Mouse (Mus musculus) lung, postnatal 25 days (tissue): Measurements from ENCODE around the gene Pex5.

ENCODE experiments used
- DNase-seq: peaks from one replicate; pipeline ENCODE4 v3.0.0; 2022; ENCODE audit warnings: low spot score

Gene Pex5

DNA sequence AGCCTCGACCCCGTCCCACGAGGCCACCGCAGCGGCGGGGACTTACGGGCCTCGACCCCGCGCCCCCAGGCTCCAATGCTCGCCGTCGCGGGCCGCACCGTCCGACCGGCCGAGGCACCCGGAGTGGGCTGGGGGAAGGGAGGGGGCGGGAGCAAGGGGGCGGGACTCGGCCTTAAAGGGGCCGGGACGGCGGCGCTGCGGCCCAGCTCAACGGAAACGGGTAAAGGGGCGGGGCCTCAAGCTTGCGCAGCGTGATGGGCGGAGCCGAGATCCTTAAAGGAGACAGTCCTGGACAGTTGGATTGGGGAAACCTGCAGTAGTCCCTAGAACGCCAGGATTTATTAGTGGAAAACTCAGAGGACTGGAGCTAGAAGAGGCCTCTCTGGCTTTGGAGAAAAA is at the start of gene Pex5:
Gene Pex5, minus strand, starts transcription at position 141 of the 399 bp plus-strand sequence.
- peak; percentile 97 for DNase-seq

DNA sequence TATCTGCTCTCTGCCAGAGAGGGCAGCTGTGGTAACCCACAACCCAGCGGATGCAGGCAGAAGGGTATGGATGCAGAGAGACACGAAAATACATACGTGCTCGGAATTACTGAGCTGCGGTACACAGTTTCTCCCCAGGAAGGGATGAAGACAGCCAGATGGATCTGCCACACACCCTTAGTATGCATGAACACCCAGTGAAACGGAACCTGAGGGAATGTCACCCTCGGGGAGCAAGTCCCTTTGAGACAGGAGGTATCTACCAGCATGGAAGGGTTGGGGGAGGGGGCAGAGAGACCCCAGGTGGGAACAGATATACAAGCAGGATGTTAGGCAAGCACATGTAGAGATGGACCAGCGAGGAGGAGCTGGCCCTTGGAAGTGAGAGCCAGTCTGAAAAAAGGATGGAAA is 49.0 kb upstream of the Pex5 start:
- no peak for DNase-seq

DNA sequence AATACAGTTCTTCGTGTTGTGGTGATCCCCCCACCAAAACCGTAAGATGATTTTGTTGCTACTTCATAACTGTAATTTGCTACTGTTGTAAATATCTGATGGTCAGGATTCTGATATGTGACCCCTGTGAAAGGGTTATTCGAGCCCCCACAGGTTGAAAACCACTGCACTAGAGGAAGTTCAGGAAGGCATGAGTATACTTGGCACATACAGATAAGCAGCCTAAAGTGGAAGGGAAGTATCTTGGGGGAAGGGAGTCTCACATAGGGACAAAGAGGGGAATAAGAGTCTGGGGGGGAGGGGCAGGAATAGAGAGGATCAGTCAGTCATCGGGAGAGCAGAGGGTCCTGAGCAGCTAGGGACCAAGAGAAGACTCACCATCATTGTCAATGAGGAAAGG is 44.5 kb upstream of the Pex5 start:
- DNase-seq, result no peak

DNA sequence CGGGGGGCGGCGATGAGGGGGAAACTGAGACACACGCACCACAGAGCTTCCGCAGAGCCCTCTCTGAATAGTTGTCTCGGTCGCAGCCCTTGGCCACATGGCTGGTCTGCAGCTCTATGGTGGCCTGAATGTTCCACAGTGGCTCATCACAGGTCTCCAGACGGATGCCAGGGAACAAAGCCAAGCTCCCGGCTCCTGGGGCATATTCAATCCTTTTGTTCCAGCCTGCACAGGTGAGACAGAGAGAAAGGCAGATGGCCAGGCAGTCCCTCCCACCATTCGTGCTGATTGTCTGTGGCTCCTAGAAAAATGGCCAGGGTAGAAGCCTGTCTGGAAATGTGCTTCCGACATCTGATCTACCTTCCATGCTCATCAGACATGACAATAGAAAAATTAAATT is 43.6 kb upstream of the Pex5 start:
- no peak for DNase-seq

DNA sequence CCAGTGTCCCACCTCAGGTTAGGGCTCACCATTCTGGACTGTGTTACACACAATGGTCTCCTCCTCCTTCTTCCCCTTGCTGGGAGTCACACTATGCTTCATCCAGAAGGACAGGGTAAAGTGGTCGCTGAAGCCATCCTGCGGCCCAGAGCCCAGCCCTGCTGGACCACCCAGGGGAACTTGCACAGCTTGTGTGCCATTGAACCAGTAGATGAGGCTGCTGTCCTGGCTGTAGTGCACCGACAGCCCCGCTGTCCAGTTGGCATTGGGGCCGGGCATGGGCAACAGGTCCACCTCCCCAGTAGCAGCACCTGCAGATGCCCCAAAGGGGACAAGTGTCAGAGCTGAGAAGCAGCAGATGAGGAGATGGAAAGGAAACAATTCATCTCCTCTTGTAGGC is 43.0 kb upstream of the Pex5 start:
- no peak for DNase-seq

DNA sequence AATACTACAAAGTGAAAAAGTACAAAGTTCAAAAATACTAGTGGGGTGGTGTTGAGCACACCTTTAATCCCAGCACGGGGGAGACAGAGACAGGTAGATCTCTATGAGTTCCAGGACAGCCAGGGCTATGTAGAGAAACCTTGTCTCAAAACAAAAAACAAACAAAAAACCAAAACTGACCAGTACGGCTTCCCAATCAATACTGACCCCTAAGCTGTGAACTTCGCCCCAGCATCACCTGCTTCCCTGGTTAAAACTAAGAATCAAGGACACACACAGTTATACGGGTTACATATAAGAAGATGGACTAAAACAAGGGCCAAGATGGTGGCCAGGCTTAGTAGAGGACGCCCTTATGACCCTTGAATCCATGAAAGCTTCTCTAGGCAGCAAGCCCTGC is 41.4 kb upstream of the Pex5 start:
- no peak for DNase-seq

DNA sequence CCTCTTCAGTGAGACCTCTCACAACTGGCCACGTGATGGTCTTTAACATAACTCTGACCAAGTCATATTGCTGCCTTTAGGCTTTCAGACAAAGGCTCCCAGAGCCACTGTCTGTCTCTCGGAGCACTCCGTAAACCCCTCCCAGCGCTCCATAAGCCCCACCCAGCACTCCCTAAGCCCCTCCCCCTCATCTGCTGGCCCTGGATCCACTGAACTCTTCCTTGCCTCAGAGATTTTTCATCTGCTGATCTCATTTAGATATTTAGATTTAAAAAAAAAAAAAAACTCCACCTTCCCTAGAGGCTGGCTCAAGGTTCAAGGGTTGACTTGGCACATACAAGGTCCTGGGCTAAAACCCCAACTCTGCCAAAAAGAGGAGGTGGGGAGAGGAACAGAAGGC is 38.9 kb upstream of the Pex5 start:
- no peak for DNase-seq

DNA sequence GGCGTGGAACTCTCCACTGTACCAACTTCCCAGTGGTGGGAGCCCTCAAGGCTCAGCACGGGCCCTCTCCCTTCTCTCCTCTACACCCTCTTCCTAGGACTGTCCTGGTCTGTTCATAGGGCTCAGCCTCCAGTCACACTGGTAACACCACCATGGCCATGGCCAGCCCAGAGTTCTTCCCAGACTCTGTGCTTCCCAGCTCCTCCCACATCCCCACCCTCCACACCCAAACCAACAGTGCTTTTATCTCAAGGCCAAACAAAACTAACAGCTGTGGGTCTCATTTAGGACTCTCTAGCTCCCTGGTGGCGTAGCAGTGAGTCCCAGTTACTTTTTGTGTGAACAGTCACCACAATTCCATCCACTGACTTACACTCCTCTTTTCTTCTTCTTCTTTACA is 37.1 kb upstream of the Pex5 start:
- no peak for DNase-seq

DNA sequence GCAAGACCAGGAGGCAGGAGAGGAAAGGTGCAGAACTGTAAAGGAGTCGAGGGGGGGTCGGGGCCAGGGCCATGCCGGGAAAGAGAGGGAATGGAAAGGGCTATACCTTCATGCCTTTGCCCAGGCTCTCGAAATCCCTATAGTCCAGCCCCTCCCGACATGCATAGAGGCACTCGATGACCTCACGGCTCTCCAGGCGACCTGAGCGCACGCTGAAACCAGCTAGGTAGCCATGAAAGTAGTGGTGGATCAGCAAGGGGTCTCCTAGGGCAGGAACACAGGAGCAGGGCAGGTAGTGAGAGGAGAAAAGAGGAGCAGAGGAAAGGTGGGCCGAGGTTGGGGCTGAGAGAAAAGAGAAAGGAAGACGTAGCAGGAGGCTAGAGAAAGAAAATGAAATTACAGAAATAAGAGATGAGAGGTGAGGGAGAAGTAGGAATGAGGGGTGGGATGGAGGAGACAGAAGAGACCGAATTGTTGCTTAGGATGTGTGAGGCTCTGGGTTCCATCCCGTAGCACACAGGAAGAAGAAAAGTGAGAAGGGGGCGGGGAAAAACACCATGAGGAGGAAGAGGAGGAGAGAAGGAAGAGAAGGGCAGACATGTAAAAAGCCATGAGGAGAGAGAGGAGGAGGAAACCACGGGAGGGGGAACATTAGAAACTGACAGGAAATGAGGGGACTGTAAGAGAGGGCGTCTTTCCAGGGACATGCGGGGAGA is 35.0 kb upstream of the Pex5 start:
- DNase-seq, result no peak

DNA sequence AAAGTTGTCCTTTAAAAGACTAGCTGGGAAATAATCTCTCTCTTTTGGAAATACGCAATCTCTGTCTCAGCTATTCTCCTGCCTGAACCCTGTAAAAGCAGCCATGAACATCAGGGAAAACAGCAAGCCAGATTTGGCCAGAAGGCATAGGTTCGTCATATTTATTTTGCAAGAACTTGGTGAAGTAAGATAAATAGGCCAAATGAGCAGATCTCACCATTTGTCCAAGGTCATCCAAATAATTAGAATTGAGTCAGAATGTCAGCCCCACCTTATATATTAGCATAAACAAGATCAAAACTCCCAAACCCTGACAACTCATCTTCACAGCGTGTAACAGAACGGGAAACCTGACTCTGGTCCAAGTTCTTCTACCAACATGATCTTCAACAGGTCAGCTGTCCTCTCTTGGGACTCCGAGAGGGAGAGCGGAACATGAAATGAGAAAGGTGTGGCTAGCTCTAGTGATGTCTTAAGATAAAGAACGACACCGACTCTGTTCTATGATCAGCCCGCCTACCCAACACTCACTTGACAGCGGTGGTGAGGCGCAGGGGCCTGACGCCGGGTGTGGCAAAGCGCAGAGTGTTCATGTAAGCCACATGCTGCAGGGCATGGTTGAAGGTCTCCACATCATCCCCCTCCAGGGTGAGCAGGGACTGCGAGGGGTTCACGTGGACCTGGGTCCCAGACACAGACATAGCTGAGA is 34.2 kb upstream of the Pex5 start:
- DNase-seq, result no peak

DNA sequence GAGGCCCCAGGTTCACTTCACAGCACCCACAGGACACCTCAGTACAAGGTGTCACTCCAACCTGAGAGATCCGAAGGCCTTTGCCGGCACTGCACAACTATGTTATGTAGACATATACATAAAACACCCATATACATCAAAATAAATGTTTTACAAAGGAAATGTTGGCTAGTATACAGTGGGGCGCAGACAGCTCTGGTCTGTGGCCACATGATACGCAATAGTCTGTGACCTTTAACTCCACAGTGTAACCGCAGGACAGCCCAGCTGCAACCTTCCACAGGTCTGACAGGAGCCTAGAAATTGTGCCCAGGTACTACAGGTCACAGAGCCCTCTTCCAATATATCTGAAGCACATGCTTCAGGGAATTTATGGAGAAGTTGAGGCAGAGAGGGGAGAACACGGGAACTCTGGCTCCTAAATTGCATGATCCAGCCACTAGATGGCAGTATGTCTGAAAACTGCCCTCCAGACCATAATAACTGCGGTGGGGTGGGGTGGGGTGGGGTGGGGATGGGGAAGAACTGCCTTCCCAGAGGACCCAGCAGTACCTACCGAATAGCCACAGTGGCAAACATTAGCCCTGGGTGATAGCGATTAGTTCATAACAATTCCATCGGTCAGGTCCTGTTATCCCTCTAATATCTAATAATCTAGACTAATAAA is 33.5 kb upstream of the Pex5 start:
- DNase-seq, result no peak

DNA sequence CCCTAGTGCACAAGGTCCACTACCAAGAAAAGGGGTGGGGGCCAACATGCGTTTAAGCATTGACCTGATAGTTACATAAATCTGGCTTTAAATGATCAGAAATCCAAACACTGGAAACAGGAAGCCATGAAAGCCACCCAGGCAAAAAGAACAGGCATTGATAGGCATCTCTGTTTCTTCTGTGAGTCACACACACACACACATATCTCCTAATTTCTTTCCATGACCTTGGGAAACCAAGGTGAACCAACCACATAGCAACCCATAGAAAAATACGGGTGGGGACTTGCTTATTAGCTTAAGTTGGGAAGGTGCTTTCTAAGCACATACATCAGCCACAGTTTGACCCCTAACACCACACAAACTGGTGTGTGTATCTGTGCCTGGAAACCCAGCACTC is 32.5 kb upstream of the Pex5 start:
- no peak for DNase-seq

DNA sequence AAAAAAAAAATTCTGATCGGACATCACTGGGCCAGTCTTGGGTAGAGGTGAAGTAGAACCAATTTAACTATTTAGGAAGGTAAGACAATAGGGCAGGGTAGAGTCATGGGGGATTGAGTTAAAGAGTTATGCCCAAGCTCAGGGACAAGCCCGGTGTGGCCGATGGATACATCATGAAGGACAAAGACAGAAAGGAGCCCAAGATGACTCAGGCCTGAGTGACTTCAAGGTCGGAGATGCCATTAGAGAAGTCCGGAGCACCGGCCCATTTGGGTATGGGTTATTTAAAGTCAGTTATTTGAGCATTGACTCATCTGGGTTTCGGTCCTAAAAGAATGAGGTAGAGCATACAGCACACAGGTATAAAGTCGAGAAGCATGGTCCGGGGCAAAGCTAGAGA is 31.6 kb upstream of the Pex5 start:
- DNase-seq, result no peak

DNA sequence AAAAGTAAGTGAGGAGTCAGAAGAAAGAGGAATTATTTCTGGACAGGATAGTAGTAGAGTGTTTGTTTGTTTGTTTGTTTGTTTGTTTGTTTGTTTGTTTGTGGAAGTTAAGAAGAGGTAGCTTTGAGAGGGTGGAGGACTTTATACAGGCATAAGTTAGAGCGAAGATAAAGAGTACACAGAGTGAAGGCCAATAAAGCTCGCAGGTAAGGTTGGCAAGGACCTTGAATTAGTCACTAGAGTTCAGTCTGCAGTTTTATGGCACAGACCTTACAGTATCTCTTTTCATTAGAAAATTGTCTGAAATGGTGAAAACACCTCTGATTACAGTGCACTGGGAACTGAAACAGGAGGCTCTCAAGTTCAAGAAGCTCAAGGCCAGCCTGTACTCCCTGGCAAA is 31.2 kb upstream of the Pex5 start:
- DNase-seq, result no peak

DNA sequence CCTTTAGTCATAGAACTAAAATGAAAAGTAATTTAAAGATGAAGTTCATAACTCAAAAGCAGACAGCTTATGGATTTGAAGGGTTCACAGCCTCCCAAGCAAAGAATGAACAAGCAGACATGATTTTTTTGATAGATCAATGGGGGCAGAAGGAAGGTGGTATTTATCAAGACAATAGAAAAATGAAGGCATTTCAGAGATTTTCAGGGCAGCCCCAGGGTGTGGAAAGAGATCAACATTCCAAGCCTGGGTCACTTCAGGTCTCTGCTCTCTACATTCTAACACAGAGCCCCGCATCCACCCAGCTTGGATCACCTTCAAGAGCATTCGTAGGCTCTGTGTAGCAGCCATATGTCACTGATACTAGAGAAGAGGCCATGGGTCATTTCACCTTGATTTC is 28.5 kb upstream of the Pex5 start:
- no peak for DNase-seq

DNA sequence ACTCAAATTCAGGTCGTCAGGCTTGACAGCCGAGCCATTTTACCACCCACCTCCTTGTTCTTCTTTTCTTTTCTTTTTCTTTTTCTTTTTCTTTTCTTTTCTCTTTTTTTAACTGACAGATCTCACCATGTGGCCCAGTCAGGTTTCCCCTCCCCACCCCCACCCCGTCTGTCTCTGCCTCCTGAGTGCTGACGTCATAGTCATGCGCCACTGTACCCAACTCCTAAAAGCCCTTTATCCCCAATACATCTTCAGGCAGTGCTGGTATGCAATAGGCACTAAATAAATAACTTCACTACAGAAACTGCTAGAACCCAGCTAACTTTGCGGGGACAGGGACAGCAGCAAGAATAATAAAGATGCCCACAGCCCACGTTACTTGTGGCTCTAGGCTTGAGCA is 21.4 kb upstream of the Pex5 start:
- DNase-seq, result no peak

DNA sequence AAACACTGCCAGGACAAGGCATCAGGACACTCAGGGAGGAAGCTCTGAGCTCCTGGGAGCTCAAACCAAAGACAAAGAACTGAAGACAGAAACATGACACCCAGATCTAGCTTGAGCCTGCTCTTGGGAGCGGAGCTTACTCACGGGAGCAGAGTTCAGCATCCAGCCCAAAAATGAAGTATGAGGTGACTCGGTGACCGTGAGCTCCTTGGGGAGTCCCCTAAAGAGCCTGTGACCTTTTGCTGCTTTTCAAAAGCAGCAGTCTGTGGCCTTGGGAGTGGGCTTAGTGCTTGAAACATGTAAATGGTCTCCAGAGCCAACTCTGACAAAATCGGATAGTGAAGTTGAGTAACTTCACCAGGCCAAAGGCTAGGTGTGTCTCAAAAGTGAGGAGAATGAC is 20.3 kb upstream of the Pex5 start:
- no peak for DNase-seq

DNA sequence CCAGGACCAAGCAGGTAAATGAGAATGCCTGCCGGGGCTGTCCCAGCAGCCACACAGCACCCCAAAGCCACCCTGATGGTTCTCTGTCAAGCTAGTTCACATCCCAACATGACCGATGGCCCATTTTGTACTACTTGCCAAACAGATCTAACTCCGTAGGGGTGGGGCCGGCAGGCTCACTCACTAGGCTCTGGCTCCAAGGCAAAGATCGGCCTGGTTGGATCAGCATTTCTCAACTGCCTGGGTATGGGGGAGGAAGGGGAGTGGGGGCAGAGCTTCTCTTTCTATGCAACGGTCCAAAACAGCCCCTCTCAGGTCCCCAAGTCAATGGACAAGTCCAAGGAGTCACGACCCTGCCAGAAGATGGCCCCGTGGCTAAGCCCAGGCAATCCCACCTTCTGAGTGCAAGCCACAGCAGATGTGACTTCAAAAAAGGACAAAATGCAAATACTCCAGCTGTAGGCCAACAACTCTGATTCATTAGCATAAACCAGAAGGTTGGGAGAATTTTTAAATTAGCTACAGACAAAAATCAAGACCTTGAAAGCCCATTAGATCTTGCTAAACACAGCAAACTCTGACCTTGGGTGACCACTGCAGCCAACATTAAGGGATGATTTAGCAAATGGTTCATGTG is 18.9 kb upstream of the Pex5 start:
- no peak for DNase-seq

DNA sequence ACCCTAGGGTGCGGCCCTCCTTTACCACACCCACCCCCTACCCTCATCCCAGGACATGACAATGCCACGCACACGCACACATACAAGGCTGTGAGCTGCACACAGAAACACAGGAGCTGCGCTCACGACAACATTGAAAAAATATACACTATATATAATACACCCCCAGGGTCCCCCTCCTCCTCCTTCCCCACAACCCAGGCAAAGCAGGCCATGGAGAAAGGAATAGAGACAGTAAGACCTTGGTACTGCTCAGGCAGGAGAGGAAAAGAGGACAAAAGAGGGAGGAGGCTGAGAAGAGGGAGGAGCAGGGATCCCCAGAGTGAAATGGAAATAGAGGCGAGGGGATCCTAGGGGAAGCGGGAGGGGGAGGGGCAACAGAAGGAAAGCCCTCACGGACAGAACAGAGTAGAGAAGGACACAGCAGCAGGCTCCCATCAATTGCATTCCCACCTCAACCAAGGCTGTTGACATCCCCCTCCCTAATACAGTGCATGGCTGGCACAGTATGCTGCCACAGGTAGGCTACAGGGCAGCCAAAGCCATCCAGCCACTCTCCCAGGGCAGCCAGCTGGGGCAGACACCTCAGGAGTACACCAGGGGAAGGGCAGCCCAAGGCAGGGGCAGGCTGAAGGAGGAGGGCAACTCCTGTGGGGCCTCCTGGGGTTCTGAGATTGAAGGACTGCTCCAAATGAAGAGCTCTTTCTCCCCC is 16.1 kb upstream of the Pex5 start:
- no peak for DNase-seq

DNA sequence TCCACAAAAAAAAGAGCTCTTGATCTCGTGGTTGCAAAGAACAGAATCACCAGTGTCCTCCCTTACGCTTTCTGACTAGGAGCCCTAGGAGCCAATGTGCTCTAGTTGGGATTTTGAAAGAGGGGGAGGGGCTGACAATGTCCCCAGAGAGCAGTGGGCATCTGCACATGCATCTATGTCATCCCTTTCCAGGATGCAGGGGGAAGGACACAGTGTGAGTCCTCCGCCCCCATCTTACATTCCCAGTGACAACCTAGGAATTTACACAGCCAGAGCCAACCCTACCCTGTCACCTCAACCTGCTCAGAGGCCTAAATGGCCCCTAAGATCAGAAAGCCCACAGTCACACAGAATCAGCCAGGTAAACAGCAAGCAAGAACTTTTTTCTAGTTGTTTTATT is 15.5 kb upstream of the Pex5 start:
- no peak for DNase-seq

DNA sequence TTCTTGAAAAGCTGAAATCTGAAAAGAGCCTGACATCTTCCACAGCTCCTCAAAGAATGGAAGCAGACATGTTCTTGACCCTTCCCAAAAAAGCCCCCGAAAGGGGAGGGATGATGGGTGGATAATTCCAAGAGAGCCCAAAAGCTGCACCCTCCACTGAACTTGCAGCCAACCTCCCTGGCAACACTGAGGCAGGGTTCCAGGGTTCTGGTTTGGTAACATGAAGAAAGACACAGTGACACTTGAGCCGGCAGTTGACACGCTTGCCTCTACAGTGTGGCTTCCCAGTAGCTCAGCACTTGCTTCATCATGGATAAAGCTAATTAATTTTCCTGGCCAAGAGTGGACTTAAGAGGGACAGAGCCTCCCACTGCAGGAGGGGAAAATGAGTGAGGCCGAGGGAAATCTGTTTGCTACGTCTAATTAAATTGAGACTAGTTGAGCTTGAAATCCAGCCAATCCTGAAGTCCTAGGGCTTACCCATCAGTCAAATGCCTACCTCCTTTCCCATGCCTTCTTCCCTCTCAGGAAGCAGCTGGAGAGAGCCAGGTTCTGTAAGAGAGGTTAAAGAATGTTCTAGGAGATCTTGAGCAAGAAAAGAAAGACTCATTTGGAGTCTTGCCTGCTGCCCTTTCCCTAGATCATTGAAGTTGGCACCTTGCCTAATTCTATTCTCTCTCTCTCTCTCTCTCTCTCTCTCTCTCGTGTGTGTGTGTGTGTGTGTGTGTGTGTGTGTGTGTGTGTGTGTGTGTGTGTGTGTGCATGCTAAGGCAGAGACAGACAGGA is 13.1 kb upstream of the Pex5 start:
- no peak for DNase-seq

DNA sequence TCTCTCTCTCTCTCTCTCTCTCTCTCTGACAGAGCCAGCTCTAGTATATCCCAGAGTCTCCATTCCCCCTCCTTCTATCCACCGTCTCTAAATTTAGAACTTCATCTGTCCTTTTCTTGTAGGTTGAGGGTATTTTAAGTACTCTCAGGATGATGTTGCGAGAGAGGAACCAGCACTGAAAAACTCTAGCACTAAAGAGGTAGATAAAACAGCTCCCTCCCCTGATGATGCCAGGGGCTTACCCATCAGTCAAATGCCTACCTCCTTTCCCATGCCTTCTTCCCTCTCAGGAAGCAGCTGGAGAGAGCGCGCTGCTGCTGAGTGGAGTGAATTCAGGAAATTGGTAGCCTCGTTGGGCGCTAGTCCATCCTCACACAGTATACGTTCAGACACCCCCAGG is 12.4 kb upstream of the Pex5 start:
- no peak for DNase-seq
